Mouse (Mus musculus) hindbrain, embryonic 16.5 days (tissue): ENCODE measurements around the gene Cog2. TPM values are rescaled to one million over a fixed set of nuclear protein-coding genes. Genes with fewer than 3 reads are reported as not detected.

ENCODE experiments used
- ATAC-seq: fragments of 200-750 bp; cut with Nextera tagmentation; 2 replicates; pipeline ENCODE4 v1.8.0; 2017; ENCODE audit warnings: moderate TSS enrichment, moderate library complexity
- H3K27ac ChIP-seq: fragments of 300-500 bp; sonication (generic); 2 replicates; pipeline ENCODE4 v1.5.1; 2014; ENCODE audit warnings: low read depth, mild to moderate bottlenecking, control low read depth, low read length, moderate library complexity
- H3K27me3 ChIP-seq: fragments of 300-500 bp; sonication (generic); replicated peaks from 2 replicates; pipeline ENCODE4 v1.6.1; 2014; ENCODE audit warnings: low read length; ENCODE audit not compliant: control insufficient read depth, insufficient read depth
- H3K36me3 ChIP-seq: fragments of 300-500 bp; sonication (generic); 2 replicates; pipeline ENCODE4 v1.6.1; 2014; ENCODE audit warnings: mild to moderate bottlenecking, low read length, moderate library complexity, mixed read lengths; ENCODE audit not compliant: control insufficient read depth, insufficient read depth
- H3K4me1 ChIP-seq: fragments of 300-500 bp; sonication (generic); 2 replicates; pipeline ENCODE4 v1.6.1; 2014; ENCODE audit warnings: low read depth, low read length; ENCODE audit not compliant: control insufficient read depth, insufficient read depth
- H3K4me2 ChIP-seq: fragments of 300-500 bp; sonication (generic); 2 replicates; pipeline ENCODE4 v1.6.1; 2014; ENCODE audit warnings: mild to moderate bottlenecking, low read length, control low read depth, moderate library complexity
- H3K4me3 ChIP-seq: fragments of 300-500 bp; sonication (generic); 2 replicates; pipeline ENCODE4 v1.5.1; 2014; ENCODE audit warnings: mild to moderate bottlenecking, low read length, control low read depth, moderate library complexity
- H3K9ac ChIP-seq: fragments of 300-500 bp; sonication (generic); 2 replicates; pipeline ENCODE4 v1.6.1; 2014; ENCODE audit warnings: low read depth, mild to moderate bottlenecking, control low read depth, low read length, moderate library complexity
- H3K9me3 ChIP-seq: fragments of 300-500 bp; sonication (generic); 2 replicates; pipeline ENCODE4 v1.6.1; 2014; ENCODE audit warnings: mild to moderate bottlenecking, low read length, moderate library complexity; ENCODE audit not compliant: control insufficient read depth
- WGBS: fragments of 180-500 bp; shearing (Covaris S2); extraction: QIAGEN DNeasy Blood & Tissue Kit; methylation state at CpG from one replicate; pipeline ENCODE4 v1.1.7; 2014; 5-methylcytosine and 5-hydroxymethylcytosine counted together
- polyA plus RNA-seq: library from polyadenylated mRNA; unstranded; fragments of >200 nt; fragmentation: Nextera tagmentation; extraction: Ambion mirVana; gene quantifications from 2 replicates; pipeline ENCODE4 v1.2.1, GENCODE M21; 2015

Cog2 gene
- polyA plus RNA-seq, 1 experiment from 2014 or later, result 30.3 TPM

DNA sequence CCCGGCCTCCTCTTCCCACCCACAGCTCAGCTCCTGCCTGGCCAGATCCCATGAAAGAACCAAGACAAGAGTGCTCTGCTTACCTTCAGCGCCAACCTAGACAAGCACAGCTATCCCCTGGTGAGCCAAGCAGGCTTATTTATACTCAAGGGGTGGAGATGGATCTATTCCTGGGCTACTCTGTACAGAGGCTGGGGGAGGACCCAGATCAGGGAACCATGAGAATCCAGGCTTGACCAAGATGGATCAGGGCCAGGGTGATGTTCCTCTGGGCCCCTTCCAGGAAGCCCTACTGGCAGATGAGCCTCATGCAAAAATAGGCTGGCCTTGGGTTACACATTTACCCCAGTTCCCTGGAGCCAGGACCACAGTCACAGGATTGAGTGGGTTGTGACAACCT is 49.0 kb downstream of the Cog2 start, which contains the start of gene Agt:
Agt (minus strand) TSS at position 114 of the 400 bp plus-strand sequence.
- 84% methylated on average over 2 of the region's 2 CpGs for WGBS
- no peaks in the 10 kb centered on the region for H3K36me3 ChIP-seq
- no peak within 1 kb of the TSS for H3K4me2 ChIP-seq
- no peak within 1 kb of the TSS for H3K4me3 ChIP-seq
- H3K27me3 ChIP-seq, result no peaks in the 10 kb centered on the region
- no peak within 1 kb of the TSS for H3K9ac ChIP-seq
- no peak within 1 kb of the TSS for H3K27ac ChIP-seq
- no peak; the same call in 1 of the 2 replicates for ATAC-seq
- H3K4me1 ChIP-seq, result peaks cover 9% of the 10 kb centered on the region
- H3K9me3 ChIP-seq, result no peaks in the 10 kb centered on the region

DNA sequence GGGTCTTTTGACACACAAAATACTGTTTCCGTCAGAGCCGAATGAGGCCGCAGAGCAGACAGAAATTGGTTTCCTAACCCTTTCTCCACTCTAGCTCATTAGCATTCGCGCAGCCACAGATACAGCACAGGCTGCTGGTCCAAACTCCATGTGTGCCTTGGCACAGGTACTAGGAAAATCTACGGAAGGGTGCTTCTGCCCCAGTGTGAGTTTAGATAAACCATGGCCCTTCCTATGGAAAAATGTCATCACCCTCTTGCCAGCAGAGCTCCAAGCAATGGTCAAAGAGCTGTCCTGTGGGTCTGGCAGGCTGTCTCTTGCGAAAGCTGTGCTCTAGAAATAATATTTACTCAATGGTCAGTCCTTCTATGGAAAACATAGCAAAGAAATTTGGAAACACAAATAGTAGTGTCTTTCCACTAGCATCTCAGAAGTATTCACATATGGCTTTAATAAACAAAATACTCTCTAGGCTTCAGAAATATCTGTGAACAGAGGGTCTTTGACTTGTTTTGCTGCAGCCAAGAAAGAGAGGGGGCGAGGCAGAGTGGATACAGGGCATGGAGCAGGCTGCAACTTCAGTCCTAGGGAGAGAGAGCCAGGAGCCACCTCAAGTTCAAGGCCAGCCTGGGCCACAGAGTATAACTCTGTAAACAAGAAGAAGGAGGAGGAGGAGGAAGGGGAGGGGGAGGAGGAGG is 51.3 kb downstream of the Cog2 start:
- no peak for ATAC-seq
- 65% methylated on average over 8 of the region's 8 CpGs for WGBS
- no peak overlapping the region for H3K9ac ChIP-seq

DNA sequence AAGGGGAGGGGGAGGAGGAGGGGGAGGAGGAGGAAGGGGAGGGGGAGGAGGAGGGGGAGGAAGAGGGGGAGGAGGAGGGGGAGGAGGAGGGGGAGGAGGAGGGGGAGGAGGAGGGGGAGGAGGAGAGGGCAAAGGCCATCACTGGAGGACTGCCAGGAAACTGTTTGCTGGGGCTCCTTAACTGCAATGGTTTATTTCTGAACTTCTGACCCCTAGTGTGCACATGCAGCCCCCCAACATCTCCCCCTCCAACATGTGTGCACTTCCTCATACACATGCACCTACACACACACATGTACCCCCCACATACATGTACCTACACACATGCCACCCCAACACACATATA is 51.8 kb downstream of the Cog2 start:
- no peaks in the 10 kb centered on the region for H3K36me3 ChIP-seq
- no peak for ATAC-seq
- peaks cover 9% of the 10 kb centered on the region for H3K4me1 ChIP-seq

More for the DNA sequence above, 51.3 kb downstream of the Cog2 start:
- no peak overlapping the region for H3K27ac ChIP-seq
- no peak overlapping the region for H3K4me3 ChIP-seq
- no peak overlapping the region for H3K4me2 ChIP-seq
- peaks cover 9% of the 10 kb centered on the region for H3K4me1 ChIP-seq
- no peaks in the 10 kb centered on the region for H3K27me3 ChIP-seq
- no peaks in the 10 kb centered on the region for H3K9me3 ChIP-seq
- no peaks in the 10 kb centered on the region for H3K36me3 ChIP-seq

DNA sequence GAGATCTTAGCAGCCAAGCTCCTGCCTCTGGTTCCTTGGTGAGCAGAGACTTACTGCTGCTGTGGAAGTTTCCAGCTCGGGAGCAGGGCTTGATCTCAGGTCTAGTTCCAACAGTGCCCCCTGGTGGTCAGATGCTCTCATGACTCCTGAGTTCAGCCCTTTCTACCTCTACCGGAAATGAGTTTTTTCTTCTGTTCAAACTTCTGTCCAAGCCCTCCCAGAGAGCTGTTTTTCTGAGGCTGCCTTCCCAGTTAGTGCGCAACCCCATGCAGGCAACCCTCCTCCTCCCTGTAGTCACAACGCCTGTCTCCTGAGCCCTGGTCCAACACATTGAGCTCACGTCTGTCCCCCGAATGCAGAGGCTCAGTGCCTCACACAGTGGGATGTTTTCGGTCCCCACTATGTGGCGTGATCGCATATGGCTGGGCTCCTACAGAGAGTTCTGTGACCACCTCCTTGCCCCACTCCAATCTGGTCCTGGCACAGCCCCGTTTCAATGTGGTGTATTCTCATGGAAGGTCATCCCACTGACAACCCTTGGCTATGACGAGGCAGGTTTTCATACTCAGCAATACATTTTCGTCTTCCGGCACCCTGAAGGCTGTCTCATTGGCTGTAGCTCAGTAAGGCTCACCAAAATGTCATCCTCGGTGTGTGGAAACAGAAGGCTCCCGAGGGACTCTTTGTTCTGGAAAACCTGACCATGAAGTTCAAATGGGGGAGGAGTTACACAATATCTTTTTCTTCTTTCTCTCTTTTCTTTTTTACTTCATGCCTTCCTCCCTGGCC is 53.2 kb downstream of the Cog2 start:
- H3K4me2 ChIP-seq, result no peak overlapping the region
- H3K27me3 ChIP-seq, result no peaks in the 10 kb centered on the region
- H3K9me3 ChIP-seq, result no peaks in the 10 kb centered on the region
- no peaks in the 10 kb centered on the region for H3K36me3 ChIP-seq
- peaks cover 9% of the 10 kb centered on the region for H3K4me1 ChIP-seq
- ATAC-seq, result peak; percentile 73; the same call in 1 of the 2 replicates
- no peak overlapping the region for H3K9ac ChIP-seq
- 61% methylated on average over 15 of the region's 15 CpGs for WGBS
- no peak overlapping the region for H3K27ac ChIP-seq
- no peak overlapping the region for H3K4me3 ChIP-seq

More for the DNA sequence above, 51.8 kb downstream of the Cog2 start:
- Histone ChIP-seq H3K27ac (no peak overlapping the region), H3K4me3 (no peak overlapping the region), H3K9me3 (no peaks in the 10 kb centered on the region), H3K4me2 (no peak overlapping the region), H3K9ac (no peak overlapping the region), H3K27me3 (no peaks in the 10 kb centered on the region)

DNA sequence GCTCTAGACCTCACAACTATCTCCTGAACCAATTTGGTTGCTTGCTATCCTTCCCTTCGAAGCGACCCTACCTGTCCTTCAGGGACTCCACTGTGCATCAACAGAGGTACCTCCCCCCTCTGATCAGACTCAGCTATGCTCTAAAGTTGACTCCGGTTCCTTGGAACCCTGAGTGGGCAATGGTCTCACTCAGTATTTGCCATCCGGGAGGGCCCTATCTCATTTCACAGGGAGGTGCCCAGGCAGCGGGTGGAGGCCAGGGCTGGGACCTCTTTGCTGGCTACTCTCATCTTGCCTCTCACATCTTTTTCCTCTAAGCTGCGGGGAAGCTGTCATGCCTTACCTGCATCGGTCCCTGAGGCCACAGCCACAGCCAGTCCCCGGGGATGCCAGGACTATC is 55.2 kb downstream of the Cog2 start, which contains the start of gene Capn9:
Capn9 (plus strand) TSS at position 301 of the 400 bp plus-strand sequence.
- H3K9me3 ChIP-seq, result no peaks in the 10 kb centered on the region
- H3K27me3 ChIP-seq, result no peaks in the 10 kb centered on the region
- no peak within 1 kb of the TSS for H3K4me2 ChIP-seq
- WGBS, result 89% methylated on average over 8 of the region's 8 CpGs
- H3K4me1 ChIP-seq, result peaks cover 6% of the 10 kb centered on the region
- no peak within 1 kb of the TSS for H3K4me3 ChIP-seq
- no peak within 1 kb of the TSS for H3K27ac ChIP-seq
- H3K9ac ChIP-seq, result no peak within 1 kb of the TSS
- no peaks in the 10 kb centered on the region for H3K36me3 ChIP-seq
- ATAC-seq, result no peak

DNA sequence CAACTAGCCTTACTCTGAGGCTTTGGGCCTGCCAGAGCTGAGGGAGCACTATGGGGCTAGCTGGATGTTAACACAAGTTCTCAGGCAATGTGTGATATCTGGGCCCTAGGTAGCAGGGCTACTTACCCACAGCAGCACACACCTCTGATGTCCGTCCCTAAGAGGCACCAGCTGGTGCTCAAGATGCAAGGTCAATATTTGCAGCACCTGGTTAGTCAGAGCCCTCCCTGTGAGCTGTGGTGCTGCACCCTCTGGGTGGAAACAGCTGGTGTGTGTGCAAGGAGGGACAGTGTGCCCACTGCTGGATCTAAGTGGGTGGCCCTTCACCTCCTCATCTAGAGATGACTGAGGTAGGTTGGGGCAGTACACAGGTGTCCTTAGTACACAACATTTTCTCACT is 56.2 kb downstream of the Cog2 start:
- H3K27ac ChIP-seq, result no peak overlapping the region
- H3K9me3 ChIP-seq, result no peaks in the 10 kb centered on the region
- no peak overlapping the region for H3K9ac ChIP-seq
- no peaks in the 10 kb centered on the region for H3K27me3 ChIP-seq
- no peak overlapping the region for H3K4me2 ChIP-seq
- H3K4me1 ChIP-seq, result peaks cover 1% of the 10 kb centered on the region; the same call in 1 of the 2 replicates
- ATAC-seq, result no peak
- no peak overlapping the region for H3K4me3 ChIP-seq
- H3K36me3 ChIP-seq, result no peaks in the 10 kb centered on the region
- 83% methylated on average over 1 of the region's 1 CpGs for WGBS

DNA sequence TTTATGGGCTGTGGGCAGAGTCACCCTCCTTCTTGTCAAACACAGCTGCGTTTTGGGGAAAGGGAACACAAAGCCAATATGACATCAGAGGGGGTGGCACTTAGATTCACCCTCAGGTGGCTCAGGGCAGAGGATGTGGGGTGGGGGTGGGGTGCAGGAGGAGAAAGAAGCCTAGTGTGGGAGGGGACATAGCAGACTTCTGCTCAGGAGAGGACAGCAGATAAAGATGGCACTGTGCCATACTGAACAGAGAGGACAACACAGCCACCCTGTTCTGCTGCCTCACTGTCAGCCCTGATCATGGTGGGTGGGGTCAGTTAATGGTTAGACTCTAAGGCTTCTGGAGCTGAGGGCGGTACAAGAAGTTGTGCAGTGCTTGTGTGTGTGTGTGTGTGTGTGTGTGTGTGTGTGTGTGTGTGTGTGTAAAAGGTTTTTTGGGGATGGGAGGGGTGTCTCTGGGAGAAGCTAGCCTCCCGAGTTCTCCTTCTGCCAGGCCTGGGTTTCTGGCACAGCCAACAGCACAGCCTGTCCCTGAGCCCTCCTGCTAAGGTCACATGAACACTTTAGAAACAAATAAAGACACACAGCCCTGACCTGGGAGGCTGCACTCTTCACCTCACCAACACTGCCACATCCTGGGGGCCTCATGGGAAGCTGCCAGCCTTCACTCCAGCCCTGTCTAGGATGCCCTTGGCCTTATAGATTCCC is 65.3 kb downstream of the Cog2 start:
- Histone ChIP-seq H3K27me3 (no peaks in the 10 kb centered on the region), H3K9me3 (no peaks in the 10 kb centered on the region), H3K4me3 (no peak overlapping the region), H3K4me2 (no peak overlapping the region), H3K36me3 (no peaks in the 10 kb centered on the region), H3K4me1 (no peaks in the 10 kb centered on the region), H3K9ac (no peak overlapping the region), H3K27ac (no peak overlapping the region)
- ATAC-seq, result peak; percentile 56
- WGBS, result 45% methylated on average over 3 of the region's 3 CpGs

DNA sequence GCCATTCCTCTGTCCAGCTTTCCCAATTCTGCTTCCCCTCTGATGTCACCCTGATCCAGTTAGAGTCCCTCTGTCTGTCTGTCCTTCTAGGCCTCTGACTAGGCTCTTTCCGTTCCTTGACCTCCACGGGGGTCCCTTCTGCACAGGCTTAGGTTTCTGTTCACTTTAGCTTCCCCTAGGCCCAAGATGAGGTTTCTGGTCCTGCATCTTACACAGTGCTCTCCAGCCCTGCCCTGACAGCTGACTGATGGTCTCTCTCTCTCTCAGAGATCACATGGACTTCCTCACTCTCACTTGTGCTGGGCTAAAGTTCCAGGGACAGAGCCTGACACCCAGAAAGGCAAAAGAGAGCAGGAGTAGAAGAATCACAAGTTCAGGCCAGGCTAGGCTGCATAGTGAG is 66.0 kb downstream of the Cog2 start:
- WGBS, result 78% methylated on average over 2 of the region's 2 CpGs
- no peak overlapping the region for H3K4me3 ChIP-seq
- no peak for ATAC-seq

DNA sequence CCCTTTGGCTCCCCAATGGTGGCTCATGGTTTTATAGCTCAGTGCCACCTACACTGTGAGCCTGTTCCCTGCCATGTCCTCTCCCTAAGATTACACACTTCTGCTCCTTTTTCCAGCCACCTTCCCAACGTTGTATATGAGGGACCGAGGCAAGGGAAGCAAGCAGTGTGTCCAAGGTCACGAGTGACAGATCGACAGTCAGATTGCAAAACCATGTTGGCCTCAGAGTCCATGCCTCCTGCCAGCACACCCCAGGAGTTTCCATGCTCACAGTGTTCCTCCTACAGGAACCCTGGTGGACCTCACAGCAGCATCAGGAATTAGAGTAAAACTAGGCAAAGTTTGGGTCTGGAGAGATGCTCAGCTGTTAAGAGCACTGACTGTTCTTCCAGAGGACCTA is 68.8 kb downstream of the Cog2 start:
- no peaks in the 10 kb centered on the region for H3K4me1 ChIP-seq
- H3K9me3 ChIP-seq, result no peaks in the 10 kb centered on the region
- no peak for ATAC-seq
- no peak overlapping the region for H3K9ac ChIP-seq
- WGBS, result 79% methylated on average over 4 of the region's 4 CpGs
- no peak overlapping the region for H3K4me2 ChIP-seq
- no peak overlapping the region for H3K27ac ChIP-seq
- H3K4me3 ChIP-seq, result no peak overlapping the region
- H3K36me3 ChIP-seq, result no peaks in the 10 kb centered on the region
- H3K27me3 ChIP-seq, result no peaks in the 10 kb centered on the region

More for the DNA sequence above, 66.0 kb downstream of the Cog2 start:
- Histone ChIP-seq H3K4me1 (no peaks in the 10 kb centered on the region), H3K27ac (no peak overlapping the region), H3K9ac (no peak overlapping the region), H3K36me3 (no peaks in the 10 kb centered on the region), H3K9me3 (no peaks in the 10 kb centered on the region), H3K27me3 (no peaks in the 10 kb centered on the region), H3K4me2 (no peak overlapping the region)
